Mouse (Mus musculus): ENCODE data around the gene Pmm2.

Gene Pmm2

DNA sequence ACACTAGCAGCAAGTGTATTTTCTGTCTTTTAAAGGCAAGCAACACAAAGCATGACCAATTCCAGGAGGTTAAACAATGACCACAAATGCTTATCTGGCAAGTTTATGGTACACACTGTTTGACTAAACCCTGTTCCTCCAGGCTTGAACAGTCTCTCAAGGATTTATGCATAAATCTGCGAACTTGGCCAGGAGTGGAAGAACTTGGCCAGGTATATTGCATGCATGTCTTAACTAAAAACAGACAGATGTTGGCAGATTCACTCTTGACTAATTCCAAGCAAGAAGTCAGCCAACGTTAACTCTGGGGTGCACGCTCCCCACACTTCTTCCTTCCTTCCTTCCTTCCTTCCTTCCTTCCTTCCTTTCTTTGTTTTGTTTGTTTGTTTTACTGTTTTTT lies 42.3 kb downstream of the Pmm2 start:
- DNase-seq (ENCODE audit: low read depth), result no peak

DNA sequence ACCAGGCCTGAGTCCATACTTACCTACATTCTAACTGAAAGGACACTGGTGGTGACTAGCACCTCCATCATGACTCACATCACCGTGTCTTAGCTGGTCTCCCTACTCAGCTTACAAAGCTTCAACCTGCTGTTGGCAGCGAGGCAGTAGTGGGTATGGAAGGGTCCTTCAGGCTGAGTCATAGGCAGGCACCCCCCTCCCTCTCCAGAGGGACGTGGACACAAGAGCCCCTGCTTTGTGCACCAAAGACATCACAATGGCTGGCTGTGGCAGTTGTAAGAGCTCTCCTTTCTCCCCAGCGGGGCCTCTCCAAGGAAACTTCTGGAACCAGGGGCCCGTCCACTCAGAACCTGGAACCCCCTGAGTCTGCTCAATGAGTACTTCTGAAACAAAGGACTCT lies 43.0 kb downstream of the Pmm2 start, which contains the start of gene Gm5767:
Gene Gm5767, plus strand, starts transcription at position 301 of the 400 bp plus-strand sequence.
- no peak for DNase-seq (ENCODE audit: low read depth)

DNA sequence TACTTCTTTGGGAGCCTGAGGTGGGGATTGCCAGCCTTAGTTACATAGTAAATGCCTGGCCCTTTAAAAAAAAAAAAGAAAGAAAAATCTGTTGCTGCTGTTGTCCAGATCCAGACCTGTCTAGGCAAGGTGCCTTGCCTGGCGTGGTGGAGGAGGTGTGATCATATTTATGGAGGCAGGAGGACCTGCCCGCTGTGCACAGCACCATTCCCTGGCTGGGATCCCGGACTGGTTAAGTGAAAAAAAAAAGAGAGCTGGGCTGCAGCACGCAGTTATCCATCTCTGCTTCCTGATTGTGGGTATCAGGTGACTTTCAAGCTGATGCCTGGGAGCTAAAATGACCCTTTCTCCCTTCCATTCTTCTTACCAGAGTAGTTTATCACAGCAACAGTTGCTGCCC lies 47.6 kb downstream of the Pmm2 start:
- DNase-seq (ENCODE audit: low read depth), result no peak

DNA sequence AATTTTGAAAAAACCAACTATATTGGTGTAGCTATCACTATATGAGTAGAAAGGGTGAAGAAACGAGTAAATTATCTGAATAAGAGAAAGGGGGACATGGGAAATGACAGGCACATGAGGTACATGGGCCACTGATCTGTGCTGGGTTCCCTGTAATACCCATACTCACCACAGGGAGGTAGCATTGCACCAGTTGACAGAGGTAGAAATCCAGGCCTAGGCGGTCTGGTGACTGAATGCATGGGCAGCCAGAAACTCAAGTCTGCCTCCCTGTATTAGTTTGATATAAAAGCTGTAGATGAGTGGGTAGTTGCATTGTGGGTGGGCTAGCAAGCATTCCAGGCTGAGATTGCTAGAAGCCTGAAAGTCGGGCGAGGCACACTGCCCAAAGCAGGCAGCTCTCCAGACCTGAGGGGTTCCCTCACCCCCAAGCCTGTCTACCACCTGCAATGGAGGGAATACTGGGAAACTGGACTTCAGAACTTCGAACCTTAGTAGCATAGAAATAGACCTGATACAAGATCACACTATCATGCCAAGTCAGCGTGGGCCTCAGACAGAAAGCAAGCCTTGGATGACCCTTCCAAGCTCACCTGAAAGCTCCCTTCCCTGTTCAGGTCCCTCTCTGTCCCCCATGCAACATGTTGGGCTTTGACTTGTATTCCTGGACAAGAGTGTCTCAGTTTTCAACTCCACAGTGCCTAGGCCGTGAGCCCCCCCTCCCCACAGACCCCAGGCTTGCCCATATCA lies 48.8 kb downstream of the Pmm2 start:
- peak; percentile 85 for DNase-seq (ENCODE audit: low read depth)

DNA sequence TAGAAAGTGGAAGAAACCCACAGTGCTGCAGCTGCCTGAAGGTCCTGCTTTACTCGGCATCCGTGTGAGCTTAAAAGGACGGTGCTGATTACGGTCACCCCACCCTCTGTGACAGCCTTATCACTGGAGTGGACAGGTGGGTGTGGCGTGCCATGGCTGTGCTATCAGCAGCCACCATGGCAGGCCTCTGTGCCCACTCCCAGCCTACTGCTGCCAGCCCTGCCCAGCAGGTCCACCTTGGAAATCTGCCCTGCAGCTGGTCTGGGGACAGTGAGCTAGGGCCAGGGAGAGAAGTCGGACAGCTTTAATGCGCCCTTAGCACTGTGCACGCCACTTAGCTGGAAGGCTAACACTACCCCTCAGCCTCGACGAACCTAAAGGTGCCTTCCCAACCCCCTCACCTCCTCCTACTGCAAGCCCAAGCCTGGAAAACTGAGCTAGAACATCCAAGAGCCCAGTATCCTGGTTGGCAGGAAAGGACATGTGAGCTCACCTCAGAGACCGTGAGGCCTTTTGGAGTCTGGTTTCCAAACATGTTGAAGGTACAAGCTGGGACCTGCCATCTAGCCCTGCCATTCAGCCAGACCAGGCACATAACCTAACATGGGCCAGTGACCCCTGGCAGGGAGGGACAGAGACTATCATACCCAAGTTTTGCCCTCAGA lies 49.5 kb downstream of the Pmm2 start:
- DNase-seq (ENCODE audit: low read depth), result no peak

DNA sequence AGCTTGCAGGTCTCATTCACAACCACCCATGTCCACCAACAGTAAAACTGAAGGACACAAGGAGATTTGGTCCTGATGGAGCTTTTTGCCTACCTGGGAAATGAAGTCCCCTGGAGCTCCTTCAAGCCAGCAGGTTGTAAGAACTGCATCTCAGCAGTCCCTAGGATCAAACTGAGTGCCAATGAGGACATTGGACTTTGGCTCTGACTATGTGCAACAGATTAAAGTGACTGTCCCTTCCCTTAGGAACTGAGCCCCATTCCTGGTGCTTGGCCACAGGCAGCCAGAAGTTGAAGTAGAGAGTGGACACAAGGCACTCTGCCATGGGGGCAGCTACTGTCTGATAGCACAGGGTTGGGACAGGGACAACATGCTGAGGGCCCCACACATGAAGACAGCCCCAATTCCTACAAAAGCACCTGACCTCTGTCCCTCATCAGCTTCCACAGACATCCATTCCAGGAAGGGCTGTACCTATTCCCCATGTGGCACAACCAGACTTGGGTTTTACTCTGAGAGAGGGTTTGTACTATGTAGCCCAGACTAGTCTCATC lies 50.2 kb downstream of the Pmm2 start:
- DNase-seq (ENCODE audit: low read depth), result no peak

DNA sequence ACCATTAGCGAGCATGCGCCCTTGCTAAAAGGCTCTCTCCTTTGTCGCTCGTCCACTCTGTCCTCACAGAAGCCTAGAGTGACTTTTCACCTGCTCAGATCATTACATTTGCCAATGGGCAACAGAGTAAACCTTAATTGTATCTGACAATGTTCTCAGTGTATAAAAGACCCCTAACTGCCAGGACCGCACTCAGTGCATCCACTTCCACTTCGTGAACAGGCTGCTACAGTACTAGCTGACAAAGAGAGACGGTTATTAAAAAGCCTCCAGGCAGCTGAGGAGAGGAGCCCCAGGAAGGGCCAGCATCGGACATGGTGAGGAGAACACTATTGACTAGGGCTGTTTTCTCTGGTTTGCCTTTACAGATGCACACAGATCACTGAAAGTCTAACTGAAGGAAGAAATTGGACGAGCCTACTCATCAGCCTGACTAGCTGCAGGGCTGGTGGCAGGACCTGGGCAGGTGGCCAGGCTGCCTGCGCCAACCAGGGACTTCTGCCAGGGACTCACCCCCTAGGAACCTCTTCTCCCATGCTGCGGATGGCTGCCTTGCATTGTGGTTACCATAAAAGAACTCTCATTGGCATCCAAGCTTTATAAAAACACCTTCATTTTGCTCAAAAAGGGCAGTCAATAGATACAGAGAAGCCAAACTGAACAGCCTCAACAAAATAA lies 52.6 kb downstream of the Pmm2 start:
- no peak for DNase-seq (ENCODE audit: low read depth)

DNA sequence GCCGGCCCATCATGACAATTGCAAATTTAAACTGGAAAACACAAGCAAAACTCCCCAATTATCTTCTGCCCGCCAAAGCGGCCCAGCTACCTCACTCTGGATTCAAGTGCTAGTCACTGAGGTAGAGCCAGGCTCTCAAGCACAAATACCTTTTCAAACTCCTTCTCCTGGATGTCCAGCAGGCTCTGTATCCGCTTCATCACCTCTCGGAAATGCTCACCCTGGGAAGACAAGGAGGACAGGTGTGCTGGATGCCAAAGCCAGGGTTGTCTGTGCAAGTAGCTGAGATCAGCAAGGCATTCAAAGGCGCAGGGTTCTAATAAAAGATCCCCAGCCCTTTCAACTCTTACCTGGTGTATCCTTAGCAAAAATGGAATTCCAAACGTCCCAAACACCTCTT lies 53.7 kb downstream of the Pmm2 start:
- no peak for DNase-seq (ENCODE audit: low read depth)

DNA sequence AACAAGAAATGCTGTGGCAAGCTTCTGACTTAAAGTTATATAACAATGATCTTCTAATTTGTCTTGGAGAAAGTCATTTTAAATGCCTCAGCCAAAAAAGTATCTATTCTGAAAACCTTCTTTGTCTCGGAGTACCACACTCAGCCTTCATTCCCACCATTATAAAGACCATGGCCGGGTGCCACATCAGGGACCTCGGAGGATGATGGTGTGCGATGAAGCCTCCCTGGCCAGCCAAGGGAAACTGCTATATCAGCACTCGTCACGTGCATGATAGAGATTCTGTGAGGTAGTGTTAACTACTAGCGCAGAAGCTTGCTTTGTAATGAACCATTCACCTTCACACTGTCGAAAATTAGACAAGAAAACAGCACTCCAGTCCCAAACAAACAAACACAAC lies 62.1 kb downstream of the Pmm2 start:
- DNase-seq (ENCODE audit: low read depth), result no peak

DNA sequence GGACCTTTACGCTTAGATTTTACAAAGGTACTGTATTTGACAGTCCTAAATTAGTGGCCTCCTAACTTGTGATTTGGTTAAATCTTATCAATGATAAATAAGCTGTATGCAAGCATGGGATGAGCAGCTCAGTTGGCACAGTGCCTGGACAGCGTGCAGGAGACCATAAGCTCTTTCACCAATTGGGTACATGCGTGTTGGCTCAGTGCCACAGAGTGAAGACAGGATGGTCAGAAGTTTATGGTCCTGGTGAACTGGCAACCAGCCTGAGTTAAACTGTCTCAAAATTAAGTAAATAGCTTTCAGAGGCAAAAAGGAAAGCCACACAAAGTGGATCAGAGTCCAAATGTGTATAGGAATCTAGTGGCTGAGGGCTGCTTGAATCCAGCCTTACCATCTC lies 63.1 kb downstream of the Pmm2 start:
- no peak for DNase-seq (ENCODE audit: low read depth)

DNA sequence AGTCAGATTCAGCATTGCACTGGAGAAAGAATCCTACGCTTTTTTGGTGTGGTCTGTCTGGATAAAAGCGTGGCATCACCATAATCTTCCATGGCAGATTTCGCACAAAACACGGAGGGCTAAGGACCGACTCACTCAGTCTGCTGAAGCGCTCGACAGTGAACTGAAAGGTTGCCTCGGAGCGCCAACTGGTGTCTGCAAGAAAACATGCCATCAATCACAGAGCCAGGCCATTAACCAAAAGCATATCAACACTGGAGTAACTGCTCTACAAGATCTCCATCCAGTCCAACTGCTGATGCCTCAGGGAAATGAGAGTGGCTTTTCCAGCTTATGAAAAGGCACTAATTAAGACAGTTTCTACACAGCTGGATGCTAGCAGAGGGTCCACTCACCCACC lies 74.5 kb downstream of the Pmm2 start:
- DNase-seq (ENCODE audit: low read depth), result no peak
